Mouse (Mus musculus) cerebellum, adult 18-20 months (tissue): ENCODE results near the gene Adamts18.

Experiments
- DNase-seq, 2 experiments: peaks; one replicate each; pipeline ENCODE4 v3.0.0; 2021

Adamts18 gene

DNA sequence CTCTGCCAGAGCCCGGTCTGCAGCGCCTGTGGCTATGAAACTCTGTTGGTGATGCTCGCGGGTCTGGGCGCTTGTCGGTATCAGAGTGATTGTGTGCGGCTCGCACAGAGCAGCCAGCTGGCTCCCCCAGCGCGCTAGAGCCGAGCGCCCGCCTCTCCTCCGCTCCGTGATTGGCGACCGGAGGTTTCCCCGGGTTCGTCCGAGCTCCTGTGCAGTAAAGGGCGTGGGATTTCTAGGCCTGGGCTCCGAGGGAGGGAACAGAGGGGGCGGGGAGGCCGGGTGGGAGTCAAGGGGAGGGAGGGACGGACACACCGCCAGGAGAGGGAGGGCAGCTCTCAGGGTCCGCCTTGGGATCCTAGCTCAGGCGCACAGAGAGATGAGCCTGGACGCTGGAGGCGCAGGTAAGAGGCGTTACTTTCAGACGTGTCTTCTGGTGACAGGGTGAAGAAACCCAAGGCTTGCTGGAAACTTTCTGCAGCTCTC is at the start of gene Adamts18:
Gene Adamts18, minus strand, starts transcription at position 86 of the 483 bp plus-strand sequence.
- peak; percentile 74 to 78 for DNase-seq

DNA sequence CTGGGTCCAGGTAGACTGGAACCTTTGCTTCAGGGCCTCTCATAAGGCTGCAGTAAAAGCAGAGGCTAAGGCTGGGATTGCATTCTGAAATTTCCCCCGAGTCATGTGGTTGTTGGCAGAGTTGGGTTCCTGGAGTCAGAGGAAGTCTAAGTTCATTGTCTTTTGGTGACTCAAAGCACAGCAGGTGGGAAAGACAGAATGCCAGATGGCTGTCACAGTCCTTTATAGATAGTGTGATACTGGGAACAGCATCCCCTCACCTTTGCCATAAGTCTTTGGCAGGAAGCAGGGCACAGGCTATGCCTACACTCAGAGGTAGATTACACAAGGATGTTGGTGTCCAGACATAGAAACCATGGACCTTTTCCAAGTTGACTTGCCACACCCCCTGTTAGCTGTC is 47.9 kb upstream of the Adamts18 start:
- peak; percentile 40 to 47 for DNase-seq

DNA sequence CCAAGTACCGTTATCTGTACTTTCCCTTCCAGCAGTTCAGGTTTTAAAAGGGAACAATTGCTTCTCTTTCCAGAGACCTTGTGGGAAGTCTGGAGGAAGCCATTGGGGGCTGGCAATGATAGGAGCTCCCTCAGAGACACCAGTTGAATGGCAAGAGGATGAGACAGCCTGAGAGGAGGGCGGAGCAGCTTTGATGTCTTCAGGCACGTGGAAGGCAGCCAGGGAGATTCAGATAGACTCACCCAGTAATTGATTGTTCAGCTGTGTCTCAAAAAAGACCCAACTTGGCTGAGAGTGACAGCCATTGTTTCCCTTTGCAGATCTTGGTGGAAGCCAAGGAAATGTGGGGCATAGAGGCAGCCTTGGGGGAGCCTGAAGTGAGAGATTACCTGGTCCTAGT is 42.8 kb upstream of the Adamts18 start:
- DNase-seq: no peak

DNA sequence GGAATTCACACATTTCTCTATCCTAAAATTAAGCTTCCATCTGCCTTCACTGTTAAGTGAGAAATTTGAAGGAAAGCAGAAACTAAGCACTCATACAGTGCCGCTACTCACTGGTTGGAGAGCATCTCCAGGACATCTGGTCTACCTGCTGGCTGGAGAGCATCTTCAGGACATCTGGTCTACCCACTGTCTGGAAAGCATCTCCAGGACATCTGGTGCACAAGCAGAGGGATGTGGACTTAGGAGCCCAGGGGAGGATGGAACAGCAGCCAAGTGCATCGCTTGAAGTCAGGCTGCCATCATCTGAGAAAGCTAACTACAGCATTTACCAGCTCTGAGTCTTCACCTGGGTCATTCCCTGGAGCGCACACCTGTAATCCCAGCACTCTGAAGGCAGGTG is 38.0 kb upstream of the Adamts18 start:
- DNase-seq: no peak

DNA sequence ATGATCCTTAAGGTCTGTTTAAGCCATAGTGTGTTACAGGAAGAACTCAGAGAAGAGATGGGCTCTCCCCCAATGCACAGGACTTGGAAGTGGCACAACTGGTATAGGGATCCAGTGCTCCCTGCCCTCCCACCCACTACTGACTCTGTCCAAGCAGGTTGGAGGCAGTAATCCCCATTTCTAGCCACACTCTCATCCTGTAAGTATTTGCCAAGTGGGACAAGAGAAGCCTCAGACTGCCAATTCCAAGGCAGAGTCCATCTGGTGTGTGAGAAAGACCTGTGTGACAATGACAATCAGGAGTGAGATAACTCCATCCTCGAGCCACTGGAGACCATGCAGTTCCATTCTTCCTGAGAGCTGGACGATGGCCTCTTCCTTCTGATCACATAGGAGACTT is 36.6 kb upstream of the Adamts18 start:
- DNase-seq: peak; percentile 78 to 87

DNA sequence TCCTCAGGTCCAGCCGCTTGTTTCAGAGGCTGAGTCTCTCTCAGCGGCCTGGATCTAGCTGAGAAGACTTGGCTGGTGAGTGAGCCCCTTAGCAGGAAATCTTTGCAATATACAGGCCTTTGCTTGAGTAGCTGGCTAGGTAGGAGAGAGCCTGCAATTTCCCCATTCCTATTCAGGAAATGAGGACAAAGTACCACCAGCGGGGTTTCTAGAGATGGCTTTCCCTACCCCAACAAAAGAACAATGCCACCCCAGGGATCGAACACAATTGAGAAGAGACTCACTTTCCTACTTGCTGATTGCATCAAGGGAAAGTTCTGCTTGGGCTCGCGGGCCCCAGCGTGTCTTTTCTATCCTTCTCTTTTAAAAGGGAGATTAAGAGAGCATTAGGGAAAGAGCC is 35.5 kb upstream of the Adamts18 start:
- no peak for DNase-seq

DNA sequence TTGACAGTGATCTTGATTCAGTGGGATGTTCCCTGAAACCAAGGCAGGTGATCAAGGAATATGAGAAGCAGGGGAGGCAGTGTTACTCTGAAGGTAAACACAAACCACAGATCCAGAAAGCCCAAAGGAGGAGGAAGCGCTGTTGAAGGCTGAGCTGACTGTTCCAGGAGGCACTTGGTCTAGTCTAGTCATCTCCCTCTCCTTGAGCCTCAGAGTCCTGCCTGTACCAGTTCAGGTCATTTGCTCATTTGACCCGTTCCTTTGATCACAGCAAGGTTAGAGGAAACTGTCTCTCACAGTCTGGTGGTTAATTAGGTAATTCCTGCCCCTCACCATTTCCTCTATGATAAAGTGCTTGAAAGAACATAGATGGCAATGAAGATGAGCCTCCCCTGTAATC is 34.0 kb upstream of the Adamts18 start:
- DNase-seq: no peak

DNA sequence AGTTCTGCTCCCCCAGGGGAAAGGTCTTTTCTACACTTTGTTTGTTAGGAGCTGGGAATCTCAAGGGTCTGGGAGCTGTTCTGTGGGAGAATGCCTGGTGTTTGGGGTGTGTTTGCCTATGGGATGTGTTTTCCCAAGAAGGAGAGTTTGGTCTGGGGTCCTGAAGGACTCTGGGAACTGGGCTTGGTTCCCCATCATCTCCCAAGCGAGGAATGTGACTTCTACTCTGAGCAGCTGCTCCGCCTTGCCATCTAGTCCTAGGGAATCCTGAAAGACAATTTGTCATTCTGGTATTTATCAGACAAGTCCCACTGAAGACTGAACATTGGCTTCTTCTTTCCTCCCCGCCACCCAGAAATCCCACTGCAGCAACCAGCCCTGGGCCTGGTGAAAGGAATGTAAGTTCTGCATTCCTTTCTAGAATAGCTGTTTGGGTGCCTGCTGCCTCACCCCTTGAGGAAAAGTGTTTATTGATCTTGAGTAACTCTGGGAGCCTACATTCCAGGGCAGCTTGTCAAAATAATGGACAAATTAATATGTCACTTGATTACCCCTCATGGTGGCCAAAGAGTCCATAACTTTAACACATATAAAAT is 30.0 kb upstream of the Adamts18 start:
- DNase-seq: no peak

DNA sequence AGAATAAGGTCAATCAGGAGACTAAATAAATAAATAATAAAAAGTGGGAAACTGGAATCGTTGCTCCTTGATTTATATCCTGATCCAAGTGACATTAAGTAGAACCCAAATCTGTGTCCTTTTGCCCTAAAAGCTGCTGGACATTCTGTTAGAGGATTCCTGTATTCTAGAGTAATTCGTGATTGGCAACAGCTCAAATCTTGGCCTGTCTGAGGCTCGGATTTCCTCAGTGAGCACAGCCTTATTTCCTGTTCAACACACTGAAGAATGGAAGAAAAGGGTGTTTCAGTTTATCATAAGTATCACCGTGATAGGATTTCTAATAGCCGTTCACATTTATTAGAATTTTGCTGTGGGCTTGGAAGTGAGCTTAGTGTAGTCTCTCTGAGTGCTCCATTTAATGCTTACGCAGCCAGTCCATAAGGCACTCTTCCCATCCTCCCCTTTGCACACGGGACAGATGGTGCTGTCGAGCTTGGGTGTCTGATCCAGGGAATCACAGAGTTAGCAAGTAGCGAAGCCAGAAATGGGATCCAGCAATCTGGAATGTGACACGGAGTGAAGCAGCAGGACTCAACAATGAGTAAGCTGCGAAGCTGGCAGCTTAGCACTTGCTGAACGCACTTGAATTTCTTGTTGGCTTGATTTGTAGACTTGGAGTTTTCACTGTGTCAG is 25.0 kb upstream of the Adamts18 start:
- peak; percentile 86 to 94 for DNase-seq

DNA sequence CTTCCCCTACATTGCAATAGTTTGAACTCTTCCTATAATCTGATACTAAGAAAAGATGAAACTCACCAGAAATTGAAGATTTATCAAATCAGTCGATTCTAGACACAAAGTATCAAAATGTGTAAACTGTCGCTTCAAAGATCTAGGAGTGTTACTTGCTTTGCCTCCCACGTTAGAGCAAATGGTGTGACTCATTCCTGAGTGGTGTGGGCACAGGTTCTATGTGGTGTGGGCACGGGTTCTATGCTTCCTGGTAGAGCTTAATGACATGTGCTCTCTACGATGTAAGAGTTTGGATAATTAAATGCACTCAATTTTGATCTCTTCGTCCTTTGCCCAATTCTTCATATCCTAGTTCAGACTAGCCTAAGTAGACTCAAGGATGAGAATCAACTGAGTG is 23.9 kb upstream of the Adamts18 start:
- DNase-seq: no peak

DNA sequence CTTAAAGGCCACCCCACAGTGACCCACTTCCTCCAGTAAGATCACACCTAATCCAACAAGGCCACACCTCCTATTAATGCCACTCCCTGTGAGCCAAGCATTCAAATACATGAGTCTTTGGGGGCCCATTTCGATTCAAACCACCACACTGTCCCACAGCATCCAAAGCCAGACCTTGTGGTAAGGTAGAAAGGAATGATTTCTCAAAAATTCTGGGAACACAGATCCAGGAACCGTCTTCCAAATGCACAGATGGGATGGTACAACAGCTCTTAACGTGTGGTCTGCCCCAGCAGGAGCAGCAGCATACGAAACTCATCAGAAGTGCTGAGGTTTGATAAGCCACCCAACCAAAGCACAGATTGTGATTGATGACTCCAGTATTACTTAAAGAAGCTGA is 18.0 kb upstream of the Adamts18 start:
- peak; percentile 49 to 53 for DNase-seq

DNA sequence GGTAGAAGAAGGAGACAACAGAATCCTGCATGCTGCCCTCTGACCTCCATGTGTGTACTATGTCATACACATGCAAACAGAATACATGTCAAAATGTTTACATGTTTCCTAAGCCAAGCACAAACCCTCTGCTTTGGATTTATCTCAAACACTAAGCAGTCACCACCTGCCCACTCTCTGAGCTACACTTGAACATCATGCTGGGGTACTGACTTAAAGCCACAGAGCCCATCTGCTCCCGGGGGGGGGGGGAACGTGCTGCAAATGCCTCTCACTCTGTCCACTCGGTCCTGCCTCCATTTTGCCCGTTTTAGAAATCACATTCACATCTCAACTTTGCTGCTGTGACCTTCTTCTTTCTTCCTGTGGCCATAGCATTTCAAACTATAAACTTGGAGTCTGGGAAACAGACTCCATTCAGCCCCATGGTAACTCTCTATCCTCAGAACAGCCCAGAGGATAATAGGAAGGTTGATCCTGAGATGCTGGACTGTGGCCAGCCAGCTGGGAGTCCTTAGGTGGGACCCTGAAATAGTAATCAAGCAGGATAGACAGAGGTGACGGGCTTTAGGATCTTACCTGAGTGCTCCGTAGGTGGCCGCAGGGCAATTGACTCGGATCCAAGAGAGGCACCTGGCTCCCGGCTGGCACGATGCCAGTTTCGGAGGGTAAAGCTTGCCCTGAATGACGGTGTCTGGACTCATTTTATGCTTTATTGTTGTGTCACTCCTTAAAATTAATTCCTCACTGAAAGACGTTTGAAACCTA is 17.0 kb upstream of the Adamts18 start:
- peak; percentile 75 to 86 for DNase-seq

DNA sequence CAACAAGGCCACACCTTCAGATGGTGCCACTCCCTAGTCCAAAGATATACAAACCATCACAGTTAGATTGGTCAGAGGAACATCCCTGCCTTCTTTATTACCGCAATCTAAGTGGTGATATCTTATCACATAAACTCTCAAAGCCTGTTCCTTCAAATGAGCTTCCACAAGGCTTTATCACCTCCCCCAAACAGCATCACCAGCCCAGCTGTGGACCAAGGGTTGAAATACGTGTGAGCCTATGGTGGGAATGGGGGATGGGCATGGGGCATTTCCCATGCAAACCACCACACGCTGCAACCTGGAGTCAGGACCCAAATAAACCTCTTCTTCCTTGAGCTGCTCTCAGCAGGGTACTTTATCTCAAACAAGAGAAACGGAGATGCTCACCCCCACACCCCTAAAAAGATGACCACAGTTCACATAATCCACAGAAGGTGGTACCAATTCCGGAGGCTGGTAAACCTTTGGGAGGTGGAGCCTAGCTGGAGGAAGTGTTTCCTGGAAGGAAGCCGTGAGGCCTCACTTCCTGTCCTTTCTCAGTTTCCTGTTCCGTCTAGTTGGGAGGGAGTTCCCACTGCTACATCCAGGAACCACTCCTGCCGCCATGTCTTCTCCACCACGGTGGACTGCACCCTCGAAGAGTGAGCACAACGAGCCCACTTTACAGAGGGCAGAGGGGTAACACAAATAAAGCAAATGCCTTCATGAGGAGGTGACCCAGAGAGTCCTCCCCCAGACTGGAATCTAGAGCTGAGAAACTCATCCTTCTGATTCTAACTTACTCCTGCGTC is 11.5 kb upstream of the Adamts18 start:
- no peak for DNase-seq

DNA sequence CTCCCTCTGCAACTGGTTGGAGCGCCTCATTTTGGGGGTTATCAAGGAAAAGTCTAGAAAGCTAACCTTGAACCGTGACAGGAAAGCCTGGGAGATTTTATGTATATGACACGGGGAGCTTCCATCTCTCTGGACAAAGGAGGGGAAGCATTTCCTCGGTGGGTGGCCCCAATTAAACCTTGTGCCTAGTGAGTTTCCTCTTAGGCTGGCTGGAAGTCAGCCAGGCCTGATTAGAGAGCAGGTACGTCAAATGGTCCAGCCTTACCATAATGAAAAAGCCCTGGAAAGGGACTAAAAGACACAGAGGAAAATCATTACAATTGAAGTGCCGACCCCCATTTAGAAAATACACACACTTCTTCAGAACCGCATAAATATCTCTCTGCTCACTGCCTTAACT is 10.3 kb upstream of the Adamts18 start:
- no peak for DNase-seq

DNA sequence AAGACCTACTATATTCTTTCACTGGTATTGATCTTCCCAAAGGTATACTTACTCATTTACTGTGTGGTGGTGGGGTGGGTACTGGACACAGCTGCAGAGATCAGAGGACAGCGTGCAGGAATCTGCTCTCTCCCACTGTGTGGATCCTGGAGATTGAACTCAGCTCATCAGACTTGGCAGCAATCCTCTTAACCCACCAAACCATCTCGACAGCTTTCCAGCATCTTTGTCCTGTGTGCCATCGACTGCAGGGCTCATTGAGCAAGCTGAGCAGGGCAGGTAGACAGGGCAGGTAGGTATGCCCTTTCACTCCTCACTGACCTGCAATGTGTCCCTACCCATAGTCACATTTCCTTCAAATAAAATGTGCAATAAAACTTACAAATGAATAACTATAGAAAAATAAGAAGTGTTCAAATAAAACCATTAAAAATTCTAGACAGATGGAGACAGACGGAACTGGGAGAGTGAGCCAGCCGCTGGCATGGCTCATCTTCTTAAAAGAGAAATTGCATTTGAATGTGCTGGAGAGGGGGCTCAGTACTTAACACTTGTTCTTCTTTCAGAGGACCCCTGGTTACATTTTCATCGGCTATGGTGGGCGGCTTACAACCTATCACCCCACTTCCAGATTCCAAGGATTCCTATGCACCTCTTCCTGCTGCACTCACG is 6.2 kb upstream of the Adamts18 start:
- DNase-seq: no peak

DNA sequence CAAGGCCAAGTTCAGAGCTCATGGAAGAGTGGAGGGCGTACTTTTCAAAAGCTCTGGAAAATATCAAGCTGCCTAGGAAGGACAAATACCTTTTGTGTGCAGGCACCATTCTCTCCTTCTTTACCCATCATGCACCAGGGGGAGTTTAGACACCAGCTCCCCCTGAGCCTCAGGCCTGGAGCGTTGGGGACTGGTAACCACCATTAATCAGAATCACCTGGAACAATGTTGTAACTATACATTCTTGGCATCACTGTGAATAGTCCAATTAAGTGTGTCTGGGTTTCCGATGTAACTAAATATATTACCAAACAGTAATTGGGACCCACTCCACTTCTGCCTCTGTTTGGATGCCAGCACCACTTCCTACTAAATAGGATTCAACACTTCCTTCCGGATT is 5.2 kb upstream of the Adamts18 start:
- no peak for DNase-seq

DNA sequence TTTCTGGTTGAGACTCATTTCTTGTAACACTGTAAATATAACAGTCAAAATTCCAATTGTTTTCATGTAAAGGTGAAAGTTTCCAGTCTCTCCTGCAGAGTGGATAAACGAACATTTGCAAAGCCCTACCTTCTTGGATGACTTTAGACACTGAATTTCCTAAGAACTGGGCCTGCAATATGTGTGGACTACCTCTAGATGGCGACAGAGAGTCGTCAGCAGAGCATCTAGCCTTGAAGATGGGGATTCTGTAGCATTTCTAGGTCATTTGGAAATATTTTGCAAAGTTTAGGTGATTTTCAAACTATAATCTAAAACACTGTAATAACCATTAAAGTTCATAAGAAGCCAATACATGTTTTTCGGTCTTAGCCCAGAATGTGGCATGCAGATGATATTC is 3.1 kb upstream of the Adamts18 start:
- no peak for DNase-seq

DNA sequence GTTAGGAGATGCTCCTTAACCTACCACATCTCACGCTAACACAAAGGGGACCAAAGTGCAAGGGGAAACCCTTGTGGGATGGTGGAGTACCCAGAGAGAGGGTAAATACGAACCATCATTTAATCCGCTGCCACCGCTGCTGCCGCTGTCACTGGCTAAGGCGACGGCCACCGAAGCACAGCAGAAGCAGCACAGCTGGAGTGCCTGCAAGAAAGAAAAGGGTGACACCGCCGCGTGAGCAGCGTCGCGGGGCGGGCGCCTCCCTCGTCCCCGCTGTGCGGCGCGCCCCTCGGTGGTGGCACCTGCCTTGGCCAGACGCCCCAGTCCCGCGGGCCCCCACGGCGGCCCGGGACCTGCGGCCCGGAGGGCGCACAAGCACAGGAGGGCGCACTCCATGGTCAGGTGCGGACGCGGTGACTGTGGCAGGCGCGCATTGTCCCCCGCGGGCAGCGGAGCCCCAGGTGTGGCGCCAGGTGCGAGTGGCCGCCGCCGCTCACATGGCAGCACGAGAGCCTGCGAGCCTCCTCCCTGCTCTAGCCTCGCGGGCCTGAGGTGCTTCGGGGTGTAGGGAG is 371 bp downstream of the Adamts18 start:
- DNase-seq: peak in 1 of 2 experiments; percentile 19

DNA sequence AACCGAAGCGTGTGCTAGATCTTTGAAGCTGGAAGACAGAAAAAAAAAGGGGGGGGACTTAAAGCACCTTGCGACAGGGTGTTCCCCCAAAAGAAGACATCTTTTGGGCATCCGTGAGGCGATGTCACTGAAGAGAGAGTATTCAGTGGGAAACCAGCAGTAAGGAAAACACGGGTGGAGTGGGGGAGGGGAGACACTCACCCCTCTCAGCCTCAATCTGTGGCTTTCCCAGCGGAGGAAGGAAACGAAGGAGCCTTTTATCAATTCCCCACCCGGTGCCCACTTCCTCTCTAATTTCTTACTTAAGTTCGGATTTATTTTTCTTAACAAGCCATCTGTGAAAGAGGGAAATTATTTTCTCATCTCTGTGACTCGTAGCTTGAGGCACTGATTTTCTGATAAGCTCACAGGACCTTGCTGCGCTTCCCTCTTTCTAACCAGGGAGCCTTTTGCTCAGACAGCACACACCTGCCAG is 895 bp downstream of the Adamts18 start:
- peak; percentile 20 to 42 for DNase-seq

DNA sequence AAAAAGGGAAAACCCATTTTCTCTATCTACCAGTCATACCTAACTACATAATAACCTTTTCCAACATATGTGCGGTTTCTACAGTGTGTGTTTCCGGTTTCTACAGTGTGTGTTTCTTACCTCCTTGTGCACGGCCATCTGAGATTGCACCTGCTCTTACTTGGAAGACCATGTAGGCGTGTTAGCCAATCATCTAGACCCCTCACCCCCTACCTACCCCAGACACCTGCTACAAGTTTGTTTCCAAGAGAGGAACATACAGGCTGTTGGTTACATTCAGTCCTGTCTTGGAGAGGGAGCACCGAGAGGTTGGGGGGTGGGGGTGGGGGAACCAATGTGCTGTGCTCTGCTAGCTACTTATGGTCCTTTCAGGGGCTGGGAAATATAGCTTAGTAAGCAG is 1.9 kb downstream of the Adamts18 start:
- peak in 1 of 2 experiments; percentile 24 for DNase-seq

DNA sequence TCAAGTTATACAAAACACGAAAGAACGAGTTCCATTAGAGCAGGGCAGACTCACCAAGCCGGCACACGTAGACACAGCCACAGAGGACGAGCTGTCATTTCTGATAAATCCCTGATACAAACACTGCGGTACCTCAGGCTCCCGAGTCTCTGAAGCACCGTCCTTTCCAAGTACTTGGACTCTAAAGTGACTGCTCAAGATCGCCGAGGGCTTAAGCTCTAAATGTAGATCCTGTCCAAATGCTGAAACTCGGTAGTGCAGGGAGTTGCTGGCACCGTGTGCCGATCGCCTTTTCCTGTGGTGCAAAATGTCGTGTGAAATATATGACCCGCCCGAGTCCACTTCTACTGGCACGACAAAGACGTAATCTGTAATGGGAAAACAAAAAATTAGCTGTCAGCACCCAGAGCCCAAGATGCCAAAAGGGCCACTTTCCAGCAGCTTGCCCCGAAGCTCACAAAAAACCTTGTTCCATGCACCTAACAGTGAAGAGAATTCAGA is 3.7 kb downstream of the Adamts18 start:
- DNase-seq: peak; percentile 40 to 62

DNA sequence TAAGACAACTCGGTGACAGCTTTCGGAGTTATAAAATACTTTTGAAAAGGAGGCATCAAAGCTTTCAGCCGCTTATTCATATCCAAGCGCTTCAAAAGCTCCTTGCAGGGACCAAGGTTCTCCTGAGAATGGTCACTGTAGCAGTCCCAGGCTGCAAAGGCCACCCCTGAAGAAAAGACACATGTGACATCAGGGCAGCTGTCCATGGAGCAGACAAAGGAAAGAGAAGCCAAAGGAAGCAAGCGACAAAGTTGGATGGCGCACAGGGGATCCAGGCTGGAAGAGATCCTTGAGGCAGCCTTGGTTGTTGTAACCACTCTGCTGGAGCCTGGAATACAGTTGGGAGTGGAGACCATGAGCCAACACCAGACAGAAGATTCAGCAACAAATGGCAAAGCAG is 10.3 kb downstream of the Adamts18 start:
- peak; percentile 33 to 38 for DNase-seq
